Mouse (Mus musculus) layer of hippocampus, adult 9-11 months (tissue): ENCODE measurements around the gene Ythdf2.
"Not testable (repeated sequence)": the region's sequence is repeated elsewhere in the genome, so short reads cannot be mapped to it uniquely, and the experiment has no call there.

Experiments used
- DNase-seq: peaks from one replicate; pipeline ENCODE4 v3.0.0; 2022

Ythdf2 gene

GRCm38 (mm10) chr4:132211953-132212734 is at the start of gene Ythdf2:
Gene Ythdf2 (minus strand): TSS chr4:132212303.
- peak; percentile 97 for DNase-seq

- DNase-seq, result no peak
Observed at GRCm38 (mm10) chr4:132260404-132261379, 48.6 kb upstream of the Ythdf2 start.

- DNase-seq, result no peak
Observed at GRCm38 (mm10) chr4:132259248-132259647, 47.1 kb upstream of the Ythdf2 start.

- no peak for DNase-seq
Observed at GRCm38 (mm10) chr4:132256384-132256783, 44.3 kb upstream of the Ythdf2 start.

- no peak for DNase-seq
Observed at GRCm38 (mm10) chr4:132254986-132255385, 42.9 kb upstream of the Ythdf2 start.

- DNase-seq, result no peak
Observed at GRCm38 (mm10) chr4:132253622-132254021, 41.5 kb upstream of the Ythdf2 start.

GRCm38 (mm10) chr4:132253128-132253527 is 41.0 kb upstream of the Ythdf2 start:
- no peak for DNase-seq

- DNase-seq, result no peak
Observed at GRCm38 (mm10) chr4:132251596-132251995, 39.5 kb upstream of the Ythdf2 start.

- peak; percentile 43 for DNase-seq
Observed at GRCm38 (mm10) chr4:132247451-132247997, 35.4 kb upstream of the Ythdf2 start.

GRCm38 (mm10) chr4:132245643-132246042 is 33.5 kb upstream of the Ythdf2 start:
- no peak for DNase-seq

- DNase-seq, result no peak
Observed at GRCm38 (mm10) chr4:132241208-132241607, 29.1 kb upstream of the Ythdf2 start.

- no peak for DNase-seq
Observed at GRCm38 (mm10) chr4:132240367-132240766, 28.3 kb upstream of the Ythdf2 start.

GRCm38 (mm10) chr4:132238356-132238755 is 26.3 kb upstream of the Ythdf2 start:
- no peak for DNase-seq

GRCm38 (mm10) chr4:132234710-132235109 is 22.6 kb upstream of the Ythdf2 start:
- no peak for DNase-seq

GRCm38 (mm10) chr4:132230422-132230821 is 18.3 kb upstream of the Ythdf2 start:
- no peak for DNase-seq

- DNase-seq, result not testable (repeated sequence)
Observed at GRCm38 (mm10) chr4:132222001-132222400, 9.9 kb upstream of the Ythdf2 start.

- not testable (repeated sequence) for DNase-seq
Observed at GRCm38 (mm10) chr4:132218439-132218838, 6.3 kb upstream of the Ythdf2 start.

- no peak for DNase-seq
Observed at GRCm38 (mm10) chr4:132217781-132218180, 5.7 kb upstream of the Ythdf2 start.

- no peak for DNase-seq
Observed at GRCm38 (mm10) chr4:132216602-132217001, 4.5 kb upstream of the Ythdf2 start.

- no peak for DNase-seq
Observed at GRCm38 (mm10) chr4:132214847-132215246, 2.7 kb upstream of the Ythdf2 start.

- DNase-seq, result no peak
Observed at GRCm38 (mm10) chr4:132211091-132211942, 786 bp downstream of the Ythdf2 start.

- DNase-seq, result no peak
Observed at GRCm38 (mm10) chr4:132210325-132210724, 1.8 kb downstream of the Ythdf2 start.
